Mouse (Mus musculus): ENCODE data around the gene Ambp. TPM values are rescaled to one million over a fixed set of nuclear protein-coding genes. Genes with fewer than 3 reads are reported as not detected.

Gene Ambp
- polyA plus RNA-seq (2014; fragmentation: Illumina TruSeq; extraction: RNeasy Lipid Tissue Mini Kit (QIAGEN cat#74804); ENCODE audit: low read depth, low replicate concordance) = 0.61 TPM

DNA sequence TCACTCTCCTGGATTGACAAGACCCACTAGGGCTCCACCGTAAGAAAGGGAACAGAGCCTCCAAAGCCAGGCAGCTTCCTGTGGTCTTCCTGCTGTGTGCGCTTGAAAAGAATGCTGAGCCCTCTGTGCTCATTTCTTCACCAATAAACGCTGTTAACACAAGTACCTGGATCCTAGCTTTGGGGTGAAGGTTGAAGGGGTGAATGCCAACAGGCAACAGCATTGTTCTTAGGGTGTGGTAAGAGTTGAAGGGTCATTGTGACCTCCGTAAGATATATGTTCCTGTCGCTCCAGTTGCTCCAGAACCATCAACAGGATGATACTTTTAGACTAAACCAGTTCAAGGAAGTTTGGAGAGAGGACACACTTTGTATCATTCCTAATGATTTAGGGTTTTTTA is at the start of gene Ambp:
Ambp (minus strand) TSS at position 101 of the 400 bp plus-strand sequence.

DNA sequence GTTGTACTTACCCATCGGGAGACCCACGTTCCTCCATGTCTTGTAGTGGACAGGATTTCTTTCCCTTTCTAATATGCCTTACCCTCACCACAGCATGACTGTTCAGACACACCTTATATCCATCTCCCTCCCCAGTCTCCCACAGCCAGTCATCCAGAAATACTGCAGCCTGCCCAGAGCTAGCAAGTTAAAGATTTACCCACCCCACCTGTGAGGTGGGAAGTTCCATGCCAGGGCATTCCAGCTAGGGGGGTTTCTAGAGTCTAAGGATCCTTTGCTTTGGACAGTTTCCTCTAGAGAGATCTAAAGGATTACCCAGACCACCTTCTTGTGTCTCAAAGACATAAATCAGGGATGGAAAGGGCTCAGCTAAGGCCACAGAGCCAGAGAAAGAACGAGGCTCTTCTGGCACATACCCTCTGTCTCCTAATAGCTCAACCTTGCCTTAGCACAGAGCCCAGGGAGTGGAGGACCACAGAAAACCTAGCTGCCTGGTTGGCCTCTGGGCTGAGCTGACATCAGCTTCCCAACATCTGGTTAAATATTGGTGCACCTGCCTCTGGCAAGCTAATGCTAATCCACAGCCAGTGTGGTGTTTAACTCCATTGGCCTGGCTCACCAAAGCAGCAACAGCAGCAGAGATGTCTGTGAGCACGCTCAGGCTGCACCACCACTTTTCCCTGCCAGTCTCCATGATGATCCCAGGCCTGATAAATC is 17.5 kb upstream of the Ambp start, which contains the start of gene Kif12:
Kif12 (minus strand) TSS at position 163 of the 717 bp plus-strand sequence.

Other genes with a start within 250 kb of the Ambp start
- 4.7 TPM for gene Zfp618, start 189.2 kb downstream of the Ambp start, polyA plus RNA-seq (2014; fragmentation: Illumina TruSeq; extraction: RNeasy Lipid Tissue Mini Kit (QIAGEN cat#74804); ENCODE audit: low read depth, low replicate concordance)
- gene Kif12, start 17.3 kb upstream of the Ambp start, polyA plus RNA-seq (2014; fragmentation: Illumina TruSeq; extraction: RNeasy Lipid Tissue Mini Kit (QIAGEN cat#74804); ENCODE audit: low read depth, low replicate concordance) = 2.3 TPM
- 3.0 TPM for gene Col27a1, start 59.2 kb upstream of the Ambp start, polyA plus RNA-seq (2014; fragmentation: Illumina TruSeq; extraction: RNeasy Lipid Tissue Mini Kit (QIAGEN cat#74804); ENCODE audit: low read depth, low replicate concordance)
- not detected for gene Orm1, start 189.8 kb upstream of the Ambp start, polyA plus RNA-seq (2014; fragmentation: Illumina TruSeq; extraction: RNeasy Lipid Tissue Mini Kit (QIAGEN cat#74804); ENCODE audit: low read depth, low replicate concordance)
- gene Orm3, start 201.4 kb upstream of the Ambp start, polyA plus RNA-seq (2014; fragmentation: Illumina TruSeq; extraction: RNeasy Lipid Tissue Mini Kit (QIAGEN cat#74804); ENCODE audit: low read depth, low replicate concordance) = not detected
- not detected for gene Orm2, start 207.7 kb upstream of the Ambp start, polyA plus RNA-seq (2014; fragmentation: Illumina TruSeq; extraction: RNeasy Lipid Tissue Mini Kit (QIAGEN cat#74804); ENCODE audit: low read depth, low replicate concordance)
- gene Akna, start 248.6 kb upstream of the Ambp start, polyA plus RNA-seq (2014; fragmentation: Illumina TruSeq; extraction: RNeasy Lipid Tissue Mini Kit (QIAGEN cat#74804); ENCODE audit: low read depth, low replicate concordance) = not detected